Mouse (Mus musculus) testis, adult 2 months (tissue): ENCODE data around the gene Ppm1d.

Experiments
- CTCF ChIP-seq: fragments of 200-500 bp; IDR thresholded peaks from 2 replicates; pipeline ENCODE4 v1.5.1; 2012; ENCODE audit warnings: low read depth, mild to moderate bottlenecking, inconsistent platforms, low read length, moderate library complexity; ENCODE audit not compliant: control insufficient read depth, insufficient read depth, insufficient replicate concordance
- POLR2A ChIP-seq: fragments of 200-500 bp; IDR thresholded peaks from 2 replicates; pipeline ENCODE4 v1.6.1; 2012; ENCODE audit warnings: low read depth, mild to moderate bottlenecking, inconsistent platforms, low read length, moderate library complexity; ENCODE audit not compliant: control insufficient read depth

GRCm38 (mm10) chr11:85311645-85312490 is 824 bp downstream of the Ppm1d start:
- 0 out of 2 replicates have a peak, but pooled peaks have one; percentile 9 for TF ChIP-seq CTCF
- TF ChIP-seq POLR2A, result peak; percentile 76; the same call in 1 of the 2 replicates
